Mouse (Mus musculus) adrenal gland, adult (tissue): ENCODE data around the gene Slc8b1.
A peak's percentile ranks its signal among the peaks of the same experiment; 100 is the strongest.
"Not testable (repeated sequence)": the region's sequence is repeated elsewhere in the genome, so short reads cannot be mapped to it uniquely, and the experiment has no call there.

Source experiments
- DNase-seq, 2 experiments: peaks; one replicate each; pipeline ENCODE4 v3.0.0; 2022 to 2023; ENCODE audit warnings: low spot score in 1 of 2; ENCODE audit not compliant: inconsistent age in 2 of 2

Slc8b1 gene

GRCm38 (mm10) chr5:120495064-120495702 lies 15.8 kb upstream of the Slc8b1 start:
- peak; percentile 52 to 68 for DNase-seq

DNA sequence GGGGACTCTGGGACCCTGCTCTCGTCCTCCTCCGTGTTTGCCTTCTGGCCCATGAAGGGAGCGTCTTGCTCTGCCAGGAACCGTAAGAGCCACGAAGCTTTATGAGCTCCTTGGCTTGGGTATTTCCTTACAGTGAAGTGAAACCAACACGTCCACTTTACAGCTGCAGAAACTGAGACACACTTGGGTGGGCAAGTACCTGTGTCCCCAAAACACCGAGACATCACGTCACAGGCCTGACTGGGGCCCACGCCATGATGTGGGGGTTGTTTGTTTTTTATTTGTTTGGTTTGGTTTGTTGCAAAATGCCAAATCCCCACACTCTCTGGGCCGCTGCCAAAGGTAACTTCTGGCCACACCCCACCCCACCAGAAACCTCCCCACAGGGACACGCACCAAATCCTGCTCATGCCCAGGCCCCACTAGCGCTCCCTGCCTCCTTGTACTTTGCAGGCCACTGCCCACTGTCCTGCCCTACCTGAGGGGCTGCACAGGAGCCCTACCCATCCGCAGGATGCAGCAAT lies 15.2 kb upstream of the Slc8b1 start:
- DNase-seq: no peak

DNA sequence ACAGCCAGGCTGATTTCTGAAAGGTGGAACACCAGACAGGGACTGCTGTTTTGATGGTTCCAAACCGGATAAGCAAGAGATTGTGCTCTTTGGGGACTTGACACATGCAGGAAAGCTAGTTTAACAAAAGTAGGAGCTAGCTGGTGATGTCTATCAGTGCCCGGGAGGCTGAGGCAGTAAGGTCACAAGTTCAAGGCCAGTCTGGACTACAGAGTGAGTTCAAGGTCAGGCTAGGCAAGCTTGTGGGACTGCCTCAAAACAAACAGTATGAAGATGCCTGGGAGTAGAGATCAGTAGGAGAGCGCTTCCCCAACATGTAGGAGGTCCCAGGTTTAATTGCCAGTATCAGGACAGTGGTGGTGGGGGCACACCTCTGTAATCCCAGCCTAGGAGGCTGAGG lies 13.9 kb upstream of the Slc8b1 start:
- no peak for DNase-seq

GRCm38 (mm10) chr5:120499202-120499601 lies 11.8 kb upstream of the Slc8b1 start:
- no peak for DNase-seq

DNA sequence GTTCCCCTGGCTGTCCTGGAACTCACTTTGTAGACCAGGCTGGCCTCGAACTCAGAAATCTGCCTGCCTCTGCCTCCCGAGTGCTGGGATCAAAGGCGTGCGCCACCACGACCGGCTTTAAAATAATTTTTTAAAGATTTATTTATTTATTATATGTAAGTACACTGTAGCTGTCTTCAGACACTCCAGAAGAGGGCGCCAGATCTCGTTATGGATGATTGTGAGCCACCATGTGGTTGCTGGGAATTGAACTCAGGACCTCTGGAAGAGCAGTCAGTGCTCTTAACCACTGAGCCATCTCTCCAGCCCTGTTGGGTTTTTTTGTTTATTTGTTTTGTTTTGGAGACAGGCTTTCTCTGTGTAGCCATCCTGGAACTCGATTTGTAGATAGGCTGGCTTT lies 10.4 kb upstream of the Slc8b1 start:
- DNase-seq: not testable (repeated sequence)

- no peak for DNase-seq
These were observed 8.8 kb upstream of the Slc8b1 start for GRCm38 (mm10) chr5:120502147-120502621.

DNA sequence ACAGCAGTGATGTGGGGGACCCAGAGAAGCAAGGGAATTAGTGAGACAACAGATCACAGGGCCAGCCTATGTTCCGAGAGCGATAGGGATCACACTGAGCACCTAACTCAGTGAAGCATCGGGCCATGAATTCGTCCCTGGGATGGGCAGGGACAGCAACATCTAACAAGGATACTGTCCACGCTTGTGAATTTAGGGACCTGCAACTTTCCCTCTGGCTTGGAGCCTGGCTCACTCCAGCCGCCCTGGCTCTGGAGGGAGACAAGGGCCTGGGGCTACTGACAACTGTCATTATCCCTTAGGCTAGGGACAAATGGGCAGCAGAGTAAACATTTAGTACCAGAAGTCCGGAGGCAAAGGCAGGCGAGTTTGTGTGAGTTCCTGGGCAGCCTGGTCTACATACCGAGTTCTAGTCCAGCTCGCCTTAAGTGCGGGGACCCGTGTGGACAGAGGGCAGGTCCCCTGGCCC lies 8.3 kb upstream of the Slc8b1 start:
- no peak for DNase-seq

- peak; percentile 84 to 93 for DNase-seq
These were observed 7.7 kb upstream of the Slc8b1 start, which contains the start of gene Plbd2 for GRCm38 (mm10) chr5:120503144-120503795. Gene Plbd2 (minus strand): TSS chr5:120503625.

DNA sequence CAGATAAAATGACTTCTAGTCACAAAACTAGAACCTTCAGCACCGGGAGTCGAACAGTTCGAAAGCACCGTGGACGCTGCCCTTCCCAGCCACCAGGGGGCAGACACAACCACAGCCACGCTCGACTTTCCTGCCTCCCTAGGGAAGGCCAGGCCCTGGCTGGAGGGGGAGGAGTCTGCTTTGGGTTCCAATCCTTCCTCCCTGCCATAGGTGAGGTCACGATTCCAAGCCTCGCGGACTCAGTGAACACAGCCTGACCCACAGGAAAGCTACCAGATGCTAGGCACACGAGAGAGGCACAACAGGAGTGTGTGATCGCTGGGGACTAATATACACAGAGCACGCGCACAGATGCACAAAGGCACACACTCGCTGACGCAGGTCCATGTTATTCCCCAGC lies 5.6 kb upstream of the Slc8b1 start:
- peak; percentile 87 to 95 for DNase-seq

- DNase-seq: no peak
These were observed 5.2 kb upstream of the Slc8b1 start for GRCm38 (mm10) chr5:120505781-120506180.

GRCm38 (mm10) chr5:120506490-120506889 lies 4.5 kb upstream of the Slc8b1 start:
- DNase-seq: no peak

DNA sequence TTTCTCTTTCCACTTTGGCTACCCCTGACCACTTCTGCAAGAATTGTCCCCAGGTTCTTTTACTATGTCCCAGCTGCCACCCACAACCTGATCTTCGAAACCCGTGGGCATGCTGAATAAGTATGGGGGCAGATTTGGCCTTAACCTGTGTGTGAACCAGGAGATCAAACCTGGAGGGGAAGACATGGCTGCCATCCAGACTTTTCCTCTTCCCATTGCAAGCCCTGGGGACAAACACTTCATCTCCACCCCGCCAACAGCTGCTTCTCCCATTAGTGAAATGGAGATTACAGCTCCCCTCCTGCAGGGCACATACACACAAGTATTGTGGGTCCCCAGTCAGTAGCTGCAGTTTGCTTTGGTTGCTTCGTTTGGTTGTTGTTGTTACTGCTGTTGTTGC lies 3.7 kb upstream of the Slc8b1 start:
- DNase-seq: no peak

- DNase-seq: peak; percentile 50 to 88
These were observed 764 bp downstream of the Slc8b1 start for GRCm38 (mm10) chr5:120511643-120512220.

DNA sequence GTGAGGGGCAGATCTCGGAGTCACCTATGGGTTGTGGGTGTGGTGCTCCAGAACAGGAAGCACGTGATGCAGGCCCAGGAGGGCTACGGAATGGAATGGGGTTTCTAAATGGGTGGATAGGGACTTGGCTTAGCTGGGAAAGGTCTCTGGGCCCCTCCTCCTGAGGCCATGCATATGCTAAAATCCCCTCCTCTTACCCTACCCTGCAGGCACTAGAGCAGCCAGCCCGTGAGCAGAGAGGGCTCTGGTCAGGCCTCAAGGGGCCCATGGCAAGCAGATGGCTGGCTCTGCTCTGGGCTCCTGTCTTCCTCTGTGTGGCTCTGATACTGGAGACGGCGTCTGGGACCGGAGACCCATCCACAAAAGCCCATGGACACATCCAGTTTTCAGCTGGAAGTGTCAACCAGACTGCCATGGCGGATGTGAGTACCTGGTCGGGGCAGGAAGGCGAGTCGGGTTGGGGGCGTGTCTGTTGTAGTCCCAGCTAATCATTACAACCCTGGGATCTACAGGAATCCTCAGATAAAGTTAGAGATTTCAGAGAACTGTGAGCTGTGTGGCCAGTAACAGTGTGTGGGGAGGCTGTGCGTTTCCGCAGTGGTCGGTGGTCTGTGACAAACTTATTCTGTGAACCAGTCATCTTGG lies 2.1 kb downstream of the Slc8b1 start:
- DNase-seq: no peak

GRCm38 (mm10) chr5:120514031-120514677 lies 3.2 kb downstream of the Slc8b1 start:
- DNase-seq: peak in 1 of 2 experiments; percentile 86

DNA sequence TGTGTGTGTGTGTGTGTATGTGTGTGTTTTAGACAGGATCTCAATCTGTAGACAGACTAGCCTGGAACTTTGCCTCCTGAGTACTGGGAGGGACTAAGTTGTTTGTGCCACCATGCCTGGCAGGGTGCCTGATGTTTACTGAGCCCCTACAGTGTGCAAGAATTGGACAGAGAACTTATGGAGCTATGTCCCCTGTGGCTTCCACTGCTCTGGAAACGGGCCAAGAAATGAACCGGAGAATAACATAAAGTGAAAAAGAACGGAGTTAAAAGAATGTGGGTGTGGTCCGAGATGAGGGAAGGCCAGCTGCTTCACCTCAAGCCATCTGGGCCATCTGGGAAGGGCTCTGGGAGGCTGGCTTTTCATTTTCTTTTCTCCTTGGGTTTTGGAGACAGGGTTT lies 3.8 kb downstream of the Slc8b1 start:
- DNase-seq: peak in 1 of 2 experiments; percentile 74

- DNase-seq: no peak
These were observed 4.5 kb downstream of the Slc8b1 start for GRCm38 (mm10) chr5:120515451-120515850.

DNA sequence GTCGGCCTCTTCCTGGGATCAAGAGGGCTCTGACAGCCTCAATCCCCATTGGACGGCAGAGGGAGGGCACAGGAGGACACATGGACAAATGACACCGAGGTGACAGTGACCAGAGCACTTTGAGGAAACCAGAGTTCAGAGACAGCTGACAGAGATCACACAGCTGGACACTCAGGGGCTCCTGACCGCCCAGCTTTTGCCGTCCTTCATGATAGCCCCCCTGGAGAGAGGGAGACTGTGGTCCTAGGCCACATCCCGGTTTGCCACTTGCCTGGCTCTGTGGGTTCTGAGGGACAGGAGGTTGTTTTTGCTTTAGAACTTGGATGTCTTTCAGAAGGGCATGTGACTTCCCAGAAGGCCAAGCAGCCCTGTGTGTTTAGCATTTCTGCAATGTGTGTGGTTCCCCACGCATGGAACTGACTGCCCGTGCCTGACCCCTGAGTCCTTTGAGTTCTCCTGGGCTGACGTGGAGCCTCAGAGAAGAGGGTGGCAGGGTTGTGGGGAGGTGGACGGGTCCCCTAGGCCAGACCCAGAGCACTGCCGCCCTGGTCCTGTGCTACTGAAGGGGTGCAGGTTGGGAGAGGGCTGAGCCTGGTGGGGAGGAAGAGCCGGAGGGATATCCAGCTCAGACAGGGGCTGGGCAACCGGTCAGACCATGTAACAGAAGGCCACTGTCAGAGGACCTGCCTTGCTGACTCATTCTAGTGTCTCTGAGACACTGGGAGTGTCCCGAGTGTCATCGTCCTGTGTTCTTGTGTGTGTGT lies 5.4 kb downstream of the Slc8b1 start:
- DNase-seq: peak; percentile 61 to 83

DNA sequence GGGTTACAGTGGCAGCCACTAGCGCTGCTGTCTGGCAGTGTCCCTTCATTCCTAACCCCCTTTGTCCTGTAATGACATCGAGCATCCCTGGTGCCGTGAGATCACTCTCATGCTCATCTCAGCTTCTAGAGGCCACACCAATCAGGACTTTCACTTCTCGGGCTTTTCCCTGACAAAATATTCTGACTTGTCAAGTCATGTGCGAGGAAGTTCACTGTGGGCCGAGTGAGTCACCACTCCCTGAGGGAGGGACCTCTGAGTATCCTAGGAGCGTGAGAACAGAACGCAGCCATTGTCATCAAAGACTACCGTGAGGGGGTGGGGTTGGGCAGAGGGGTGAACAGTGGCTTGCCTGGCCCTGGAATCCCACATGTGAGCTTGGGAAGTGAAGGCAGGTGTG lies 6.6 kb downstream of the Slc8b1 start:
- DNase-seq: peak; percentile 74 to 85

GRCm38 (mm10) chr5:120522649-120523048 lies 11.7 kb downstream of the Slc8b1 start:
- no peak for DNase-seq
